Mouse (Mus musculus) lung, postnatal 0 days (tissue): ENCODE measurements around the gene Slc4a4.

ENCODE experiments used
- CTCF ChIP-seq: IDR thresholded peaks from 2 replicates; pipeline ENCODE4 v1.5.1; 2016; ENCODE audit warnings: antibody characterized with exemption, mild to moderate bottlenecking
- EP300 ChIP-seq: IDR thresholded peaks from 2 replicates; pipeline ENCODE4 v1.6.1; 2016; ENCODE audit warnings: antibody characterized with exemption, mild to moderate bottlenecking, control low read depth

DNA sequence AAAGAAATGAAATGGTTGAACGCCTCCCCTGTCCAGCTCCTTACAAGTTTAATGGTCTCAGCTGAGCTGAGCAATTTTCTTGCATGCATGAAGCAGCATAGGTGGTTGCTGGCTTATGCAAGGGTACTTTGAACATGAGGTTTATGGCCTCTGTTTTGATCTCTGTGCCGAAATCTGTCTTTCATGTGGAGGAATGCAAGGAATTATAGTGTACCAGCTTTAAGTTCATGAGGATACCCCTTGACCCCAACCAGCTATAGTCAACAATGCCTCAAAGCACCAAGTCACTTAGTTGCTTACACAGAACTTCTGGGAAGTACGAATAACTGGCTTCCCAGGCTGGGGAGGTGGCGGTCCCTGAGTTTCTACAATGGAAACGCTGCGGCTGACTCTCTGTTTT is 332.1 kb downstream of the Slc4a4 start:
- no peak for TF ChIP-seq CTCF
- no peak for TF ChIP-seq EP300
